Mouse (Mus musculus): ENCODE measurements around the gene Dclk2. TPM values are rescaled to one million over a fixed set of nuclear protein-coding genes. Genes with fewer than 3 reads are reported as not detected.

Gene Dclk2
- polyA plus RNA-seq (2014; fragmentation: Nextera tagmentation; extraction: Ambion mirVana) = 87.4 and 88.8 TPM in 2 replicates

- H3K4me3 ChIP-seq (replicated peaks; ENCODE audit: low read length) = peak within 1 kb of the TSS; percentile 85
- peak within 1 kb of the TSS; percentile 98 for H3K27ac ChIP-seq
- H3K9ac ChIP-seq = peak within 1 kb of the TSS; percentile 97
- H3K9me3 ChIP-seq (ENCODE audit: control insufficient read depth, low read length) = no peaks in the 10 kb centered on the region
- H3K36me3 ChIP-seq (replicated peaks; ENCODE audit: control insufficient read depth, insufficient read depth) = no peaks in the 10 kb centered on the region
- DNase-seq (ENCODE audit: low spot score) (peak; percentile 90), ATAC-seq (ENCODE audit: low FRiP score) (peak; percentile 87)
- no peaks in the 10 kb centered on the region for H3K27me3 ChIP-seq (ENCODE audit: control insufficient read depth, insufficient read depth, low read length)
- WGBS = under 1% methylated on average over 81 of the region's 91 CpGs
- H3K4me2 ChIP-seq (replicated peaks) = peak within 1 kb of the TSS; percentile 78
- peaks cover 32% of the 10 kb centered on the region for H3K4me1 ChIP-seq (replicated peaks; ENCODE audit: control insufficient read depth, insufficient read depth, low read length)
Observed at GRCm38 (mm10) chr3:86920343-86921083, at the start of gene Dclk2. Gene Dclk2, minus strand, starts transcription at chr3:86920852.

GRCm38 (mm10) chr3:86962665-86963435 lies 42.2 kb upstream of the Dclk2 start:
- no peak overlapping the region for H3K27ac ChIP-seq
- no peaks in the 10 kb centered on the region for H3K27me3 ChIP-seq (ENCODE audit: control insufficient read depth, insufficient read depth, low read length)
- H3K9me3 ChIP-seq (ENCODE audit: control insufficient read depth, low read length) = no peaks in the 10 kb centered on the region
- no peaks in the 10 kb centered on the region for H3K36me3 ChIP-seq (replicated peaks; ENCODE audit: control insufficient read depth, insufficient read depth)
- ATAC-seq (ENCODE audit: low FRiP score) (no peak), DNase-seq (ENCODE audit: low spot score) (no peak)
- 84% methylated on average over 17 of the region's 17 CpGs for WGBS
- H3K4me3 ChIP-seq (replicated peaks; ENCODE audit: low read length) = no peak overlapping the region
- no peak overlapping the region for H3K4me2 ChIP-seq (replicated peaks)
- no peak overlapping the region for H3K9ac ChIP-seq
- H3K4me1 ChIP-seq (replicated peaks; ENCODE audit: control insufficient read depth, insufficient read depth, low read length) = no peaks in the 10 kb centered on the region

DNA sequence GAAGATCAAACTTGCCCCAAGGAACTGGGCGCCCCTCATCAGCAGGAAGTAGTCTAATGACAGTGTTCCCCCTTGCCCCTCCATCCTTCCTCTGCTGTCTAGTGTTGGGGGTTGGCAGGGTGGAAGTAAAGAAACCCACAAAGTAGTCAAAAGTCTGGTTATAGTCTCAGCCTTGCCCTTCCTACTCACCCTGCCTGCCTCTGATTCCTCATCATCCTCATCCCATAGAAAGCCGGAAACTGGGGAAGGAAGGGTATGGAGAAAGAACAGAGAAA lies 40.7 kb upstream of the Dclk2 start:
- H3K36me3 ChIP-seq (replicated peaks; ENCODE audit: control insufficient read depth, insufficient read depth) = no peaks in the 10 kb centered on the region
- H3K4me3 ChIP-seq (replicated peaks; ENCODE audit: low read length) = no peak overlapping the region
- no peaks in the 10 kb centered on the region for H3K9me3 ChIP-seq (ENCODE audit: control insufficient read depth, low read length)
- no peak overlapping the region for H3K9ac ChIP-seq
- H3K4me2 ChIP-seq (replicated peaks) = no peak overlapping the region
- ATAC-seq (ENCODE audit: low FRiP score) = no peak
- no peaks in the 10 kb centered on the region for H3K27me3 ChIP-seq (ENCODE audit: control insufficient read depth, insufficient read depth, low read length)
- no peaks in the 10 kb centered on the region for H3K4me1 ChIP-seq (replicated peaks; ENCODE audit: control insufficient read depth, insufficient read depth, low read length)
- no peak overlapping the region for H3K27ac ChIP-seq
- DNase-seq (ENCODE audit: low spot score) = no peak
- WGBS = 98% methylated on average over 2 of the region's 2 CpGs

DNA sequence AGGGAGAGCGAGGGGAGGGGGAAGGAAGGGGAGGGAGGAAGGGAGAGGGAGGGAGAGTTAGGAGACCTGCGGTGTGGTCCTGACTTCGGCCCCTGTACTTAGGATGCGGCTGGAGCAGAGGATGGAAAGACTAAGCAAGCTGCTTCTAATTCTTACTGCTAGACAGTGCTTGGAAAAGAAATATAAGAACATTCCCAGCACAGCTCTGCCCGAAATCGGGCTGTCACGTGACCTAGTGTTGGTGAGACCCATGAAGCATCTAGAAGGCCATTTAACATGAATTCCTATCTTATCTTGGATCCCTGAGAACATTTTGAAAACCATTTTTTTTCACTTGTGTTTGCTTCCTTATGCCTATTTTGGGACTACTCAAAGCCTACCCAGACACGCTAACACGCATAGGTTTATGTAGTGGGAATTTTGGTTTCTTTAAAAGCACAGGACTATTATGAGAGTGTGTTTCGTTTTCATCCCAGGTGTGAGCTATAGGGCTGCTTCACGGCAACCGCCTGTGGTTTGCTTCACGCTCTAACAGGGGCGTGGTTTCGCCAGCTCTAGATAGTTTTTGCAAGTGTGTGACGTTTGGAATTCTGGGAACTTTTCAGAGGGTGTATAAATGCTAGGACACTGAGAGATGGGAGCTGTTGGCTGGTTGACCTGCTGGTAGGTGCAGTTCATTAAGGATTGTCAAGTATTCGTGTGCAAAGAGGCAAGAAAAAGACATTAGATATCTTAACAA lies 40.2 kb upstream of the Dclk2 start:
- Histone ChIP-seq H3K4me2 (replicated peaks) (no peak overlapping the region), H3K4me1 (replicated peaks; ENCODE audit: control insufficient read depth, insufficient read depth, low read length) (no peaks in the 10 kb centered on the region), H3K27me3 (ENCODE audit: control insufficient read depth, insufficient read depth, low read length) (no peaks in the 10 kb centered on the region), H3K9ac (no peak overlapping the region), H3K9me3 (ENCODE audit: control insufficient read depth, low read length) (no peaks in the 10 kb centered on the region), H3K27ac (no peak overlapping the region), H3K36me3 (replicated peaks; ENCODE audit: control insufficient read depth, insufficient read depth) (no peaks in the 10 kb centered on the region), H3K4me3 (replicated peaks; ENCODE audit: low read length) (no peak overlapping the region)
- 90% methylated on average over 17 of the region's 17 CpGs for WGBS
- no peak for DNase-seq (ENCODE audit: low spot score)
- ATAC-seq (ENCODE audit: low FRiP score) = no peak

- WGBS = 91% methylated on average over 7 of the region's 7 CpGs
- Histone ChIP-seq H3K9me3 (ENCODE audit: control insufficient read depth, low read length) (no peaks in the 10 kb centered on the region), H3K27me3 (ENCODE audit: control insufficient read depth, insufficient read depth, low read length) (no peaks in the 10 kb centered on the region), H3K4me3 (replicated peaks; ENCODE audit: low read length) (no peak overlapping the region), H3K4me1 (replicated peaks; ENCODE audit: control insufficient read depth, insufficient read depth, low read length) (no peaks in the 10 kb centered on the region), H3K4me2 (replicated peaks) (no peak overlapping the region), H3K36me3 (replicated peaks; ENCODE audit: control insufficient read depth, insufficient read depth) (no peaks in the 10 kb centered on the region), H3K27ac (no peak overlapping the region), H3K9ac (no peak overlapping the region)
- DNase-seq (ENCODE audit: low spot score) (no peak), ATAC-seq (ENCODE audit: low FRiP score) (no peak)
Observed at GRCm38 (mm10) chr3:86959088-86959487, 38.4 kb upstream of the Dclk2 start.

DNA sequence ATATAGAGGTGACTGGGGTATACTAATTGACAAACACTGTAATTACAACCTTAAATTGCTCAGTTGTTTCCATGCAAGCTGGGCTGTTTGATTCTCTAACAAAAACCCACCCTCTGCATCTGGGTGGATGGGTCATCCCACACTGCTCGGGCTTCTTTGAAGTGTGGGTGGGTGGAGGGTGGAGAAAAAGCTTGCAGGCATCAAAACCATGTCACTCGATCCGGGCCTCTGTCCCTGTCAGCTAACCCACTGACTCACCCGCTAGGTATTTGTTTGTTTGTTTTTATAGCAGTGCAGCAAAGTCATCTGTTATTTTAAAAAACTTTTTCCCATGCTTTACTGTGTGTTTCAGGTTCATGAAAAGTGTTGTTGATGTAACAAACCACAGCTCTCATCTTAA lies 34.7 kb upstream of the Dclk2 start:
- ATAC-seq (ENCODE audit: low FRiP score) = no peak
- H3K27ac ChIP-seq = no peak overlapping the region
- no peaks in the 10 kb centered on the region for H3K4me1 ChIP-seq (replicated peaks; ENCODE audit: control insufficient read depth, insufficient read depth, low read length)
- H3K27me3 ChIP-seq (ENCODE audit: control insufficient read depth, insufficient read depth, low read length) = no peaks in the 10 kb centered on the region
- H3K4me3 ChIP-seq (replicated peaks; ENCODE audit: low read length) = no peak overlapping the region
- H3K36me3 ChIP-seq (replicated peaks; ENCODE audit: control insufficient read depth, insufficient read depth) = no peaks in the 10 kb centered on the region
- no peak overlapping the region for H3K4me2 ChIP-seq (replicated peaks)
- no peak overlapping the region for H3K9ac ChIP-seq
- WGBS = 54% methylated on average over 4 of the region's 4 CpGs
- no peaks in the 10 kb centered on the region for H3K9me3 ChIP-seq (ENCODE audit: control insufficient read depth, low read length)
- DNase-seq (ENCODE audit: low spot score) = no peak

DNA sequence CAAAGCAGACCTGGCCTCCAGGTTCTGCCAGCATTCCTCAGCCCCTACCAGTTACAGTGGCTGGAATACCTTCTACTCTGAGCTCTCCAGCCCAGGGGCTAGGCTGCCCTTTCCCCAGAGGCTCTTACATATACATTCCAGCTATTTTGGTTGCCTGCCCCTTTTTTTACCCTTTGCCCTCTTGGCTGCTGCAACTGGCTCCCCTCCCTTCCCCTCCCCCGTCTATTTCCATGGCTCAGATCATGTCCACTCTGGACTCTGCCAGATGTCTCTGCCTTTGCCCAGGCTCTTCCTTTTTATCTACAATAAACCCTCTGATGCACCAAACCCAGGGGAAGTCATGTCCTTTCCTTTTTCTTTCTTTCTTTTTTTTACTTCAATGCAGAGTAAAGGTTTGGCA lies 33.9 kb upstream of the Dclk2 start:
- H3K27ac ChIP-seq = no peak overlapping the region
- no peak overlapping the region for H3K4me2 ChIP-seq (replicated peaks)
- no peaks in the 10 kb centered on the region for H3K36me3 ChIP-seq (replicated peaks; ENCODE audit: control insufficient read depth, insufficient read depth)
- H3K4me3 ChIP-seq (replicated peaks; ENCODE audit: low read length) = no peak overlapping the region
- H3K9ac ChIP-seq = no peak overlapping the region
- H3K27me3 ChIP-seq (ENCODE audit: control insufficient read depth, insufficient read depth, low read length) = no peaks in the 10 kb centered on the region
- no peaks in the 10 kb centered on the region for H3K4me1 ChIP-seq (replicated peaks; ENCODE audit: control insufficient read depth, insufficient read depth, low read length)
- H3K9me3 ChIP-seq (ENCODE audit: control insufficient read depth, low read length) = no peaks in the 10 kb centered on the region
- ATAC-seq (ENCODE audit: low FRiP score) = no peak
- 81% methylated on average over 1 of the region's 1 CpGs for WGBS
- no peak for DNase-seq (ENCODE audit: low spot score)

- no peak for ATAC-seq (ENCODE audit: low FRiP score)
- Histone ChIP-seq H3K27me3 (ENCODE audit: control insufficient read depth, insufficient read depth, low read length) (no peaks in the 10 kb centered on the region), H3K27ac (no peak overlapping the region), H3K9ac (no peak overlapping the region), H3K9me3 (ENCODE audit: control insufficient read depth, low read length) (no peaks in the 10 kb centered on the region), H3K36me3 (replicated peaks; ENCODE audit: control insufficient read depth, insufficient read depth) (no peaks in the 10 kb centered on the region), H3K4me3 (replicated peaks; ENCODE audit: low read length) (no peak overlapping the region), H3K4me1 (replicated peaks; ENCODE audit: control insufficient read depth, insufficient read depth, low read length) (no peaks in the 10 kb centered on the region), H3K4me2 (replicated peaks) (no peak overlapping the region)
- no peak for DNase-seq (ENCODE audit: low spot score)
- 84% methylated on average over 4 of the region's 4 CpGs for WGBS
Observed at GRCm38 (mm10) chr3:86953819-86954218, 33.2 kb upstream of the Dclk2 start.

DNA sequence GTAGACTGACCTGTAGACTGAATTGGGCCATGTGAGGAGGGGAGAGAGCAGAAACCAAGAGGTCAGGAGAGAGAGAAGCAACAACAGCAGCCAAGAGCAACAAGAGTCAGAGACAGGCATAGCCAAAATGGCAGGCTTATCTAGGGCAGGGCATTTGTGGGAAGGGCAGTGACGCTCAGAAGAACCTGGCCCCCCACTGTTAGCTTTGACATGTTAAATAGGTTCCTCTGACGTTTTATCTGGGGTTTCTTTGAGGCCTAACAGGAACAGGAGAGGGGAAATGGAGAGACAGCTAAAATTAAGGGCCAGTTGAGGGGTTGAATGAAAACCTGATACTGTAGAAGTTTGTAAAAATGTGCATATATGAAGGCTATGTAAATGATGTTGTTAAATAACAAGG lies 30.0 kb upstream of the Dclk2 start:
- 23% methylated on average over 2 of the region's 2 CpGs for WGBS
- ATAC-seq (ENCODE audit: low FRiP score) (no peak), DNase-seq (ENCODE audit: low spot score) (no peak)
- Histone ChIP-seq H3K36me3 (replicated peaks; ENCODE audit: control insufficient read depth, insufficient read depth) (no peaks in the 10 kb centered on the region), H3K4me1 (replicated peaks; ENCODE audit: control insufficient read depth, insufficient read depth, low read length) (no peaks in the 10 kb centered on the region), H3K9me3 (ENCODE audit: control insufficient read depth, low read length) (no peaks in the 10 kb centered on the region), H3K4me2 (replicated peaks) (no peak overlapping the region), H3K4me3 (replicated peaks; ENCODE audit: low read length) (no peak overlapping the region), H3K9ac (no peak overlapping the region), H3K27ac (no peak overlapping the region), H3K27me3 (ENCODE audit: control insufficient read depth, insufficient read depth, low read length) (no peaks in the 10 kb centered on the region)
